Mouse (Mus musculus) liver, postnatal 0 days (tissue): Measurements from ENCODE around the gene Tax1bp3. TPM values are rescaled to one million over a fixed set of nuclear protein-coding genes. Genes with fewer than 3 reads are reported as not detected.

Source experiments
- ATAC-seq: fragments of 200-750 bp; cut with Nextera tagmentation; 2 replicates; pipeline ENCODE4 v1.8.0; 2017; ENCODE audit warnings: mild to moderate bottlenecking, moderate library complexity
- DNase-seq: peaks from one replicate; pipeline ENCODE4 v3.0.0-alpha.2; 2016
- H3K27ac ChIP-seq: fragments of 300-500 bp; sonication (generic); 2 replicates; pipeline ENCODE4 v1.5.1; 2014; ENCODE audit warnings: antibody characterized with exemption, moderate library complexity, mild to moderate bottlenecking, low read depth
- H3K27me3 ChIP-seq: fragments of 300-500 bp; sonication (generic); 2 replicates; pipeline ENCODE4 v1.6.1; 2014; ENCODE audit warnings: low read length, control low read depth, mixed read lengths; ENCODE audit not compliant: insufficient read depth
- H3K36me3 ChIP-seq: fragments of 300-500 bp; sonication (generic); replicated peaks from 2 replicates; pipeline ENCODE4 v1.6.1; 2014; ENCODE audit warnings: mild to moderate bottlenecking, control low read depth, low read length, moderate library complexity, mixed read lengths; ENCODE audit not compliant: insufficient read depth
- H3K4me1 ChIP-seq: fragments of 300-500 bp; sonication (generic); 2 replicates; pipeline ENCODE4 v1.6.1; 2014; ENCODE audit warnings: antibody characterized with exemption, mild to moderate bottlenecking, control low read depth; ENCODE audit not compliant: insufficient read depth
- H3K4me2 ChIP-seq: fragments of 300-500 bp; sonication (generic); 2 replicates; pipeline ENCODE4 v1.6.1; 2014; ENCODE audit warnings: low read depth, mild to moderate bottlenecking, low read length, moderate library complexity, mixed read lengths
- H3K4me3 ChIP-seq: fragments of 300-500 bp; sonication (generic); 2 replicates; pipeline ENCODE4 v1.5.1; 2014; ENCODE audit warnings: low read depth, low read length
- H3K9ac ChIP-seq: fragments of 300-500 bp; sonication (generic); replicated peaks from 2 replicates; pipeline ENCODE4 v1.6.1; 2014; ENCODE audit warnings: mild to moderate bottlenecking, moderate library complexity
- H3K9me3 ChIP-seq: fragments of 300-500 bp; sonication (generic); 2 replicates; pipeline ENCODE4 v1.6.1; 2016; ENCODE audit warnings: mild to moderate bottlenecking, control low read depth, low read length, mixed read lengths
- CTCF ChIP-seq: sonication (generic); IDR thresholded peaks from 2 replicates; pipeline ENCODE4 v1.5.1; 2016; ENCODE audit warnings: antibody characterized with exemption, low read depth
- EP300 ChIP-seq: IDR thresholded peaks from 2 replicates; pipeline ENCODE4 v1.6.1; 2016; ENCODE audit warnings: antibody characterized with exemption, low read depth, mild to moderate bottlenecking
- WGBS: fragments of 180-500 bp; shearing (Covaris S2); extraction: QIAGEN DNeasy Blood & Tissue Kit; methylation state at CpG from one replicate; pipeline ENCODE4 v1.1.7; 2014; ENCODE audit not compliant: insufficient replicate concordance; 5-methylcytosine and 5-hydroxymethylcytosine counted together
- polyA plus RNA-seq: library from polyadenylated mRNA; unstranded; fragments of >200 nt; fragmentation: Nextera tagmentation; extraction: Ambion mirVana; gene quantifications from 2 replicates; pipeline ENCODE4 v1.2.1, GENCODE M21; 2015

The Tax1bp3 gene
- 32.7 and 35.6 TPM in 2 replicates for polyA plus RNA-seq

- Histone ChIP-seq H3K9ac (peak within 1 kb of the TSS; percentile 99), H3K9me3 (no peaks in the 10 kb centered on the region), H3K4me3 (peak within 1 kb of the TSS; percentile 97), H3K27me3 (no peaks in the 10 kb centered on the region), H3K36me3 (peaks cover 8% of the 10 kb centered on the region; the same call in 1 of the 2 replicates), H3K27ac (peak within 1 kb of the TSS; percentile 94), H3K4me2 (peak within 1 kb of the TSS; percentile 99), H3K4me1 (peaks cover 31% of the 10 kb centered on the region)
- peak; percentile 97 for DNase-seq
- TF ChIP-seq EP300: 0 out of 2 replicates have a peak, but pooled peaks have one; percentile 19
- 0 out of 2 replicates have a peak, but pooled peaks have one; percentile 1 for TF ChIP-seq CTCF
- ATAC-seq: peak; percentile 93
- 0% methylated on average over 74 of the region's 81 CpGs for WGBS
Observed at GRCm38 (mm10) chr11:73176608-73177508, at the start of gene Tax1bp3, which contains the start of gene Emc6. TSS of gene Tax1bp3 (plus strand) at chr11:73177083. TSS of gene Emc6 (minus strand) at chr11:73177037.

GRCm38 (mm10) chr11:73131020-73131419 is 45.9 kb upstream of the Tax1bp3 start:
- H3K9me3 ChIP-seq: no peaks in the 10 kb centered on the region
- H3K27ac ChIP-seq: no peak overlapping the region
- no peaks in the 10 kb centered on the region for H3K27me3 ChIP-seq
- H3K4me1 ChIP-seq: peaks cover 15% of the 10 kb centered on the region
- H3K4me3 ChIP-seq: no peak overlapping the region
- DNase-seq: no peak
- ATAC-seq: peak; percentile 35; the same call in 1 of the 2 replicates
- H3K4me2 ChIP-seq: no peak overlapping the region
- peaks cover 13% of the 10 kb centered on the region; the same call in 1 of the 2 replicates for H3K36me3 ChIP-seq
- H3K9ac ChIP-seq: no peak overlapping the region
- WGBS: 41% methylated on average over 7 of the region's 7 CpGs
- TF ChIP-seq EP300 (no peak), CTCF (peak; percentile 68)

GRCm38 (mm10) chr11:73132999-73133398 is 43.9 kb upstream of the Tax1bp3 start:
- Histone ChIP-seq H3K27ac (no peak overlapping the region), H3K36me3 (peaks cover 13% of the 10 kb centered on the region; the same call in 1 of the 2 replicates), H3K4me2 (no peak overlapping the region), H3K9ac (no peak overlapping the region), H3K9me3 (no peaks in the 10 kb centered on the region), H3K27me3 (no peaks in the 10 kb centered on the region), H3K4me1 (peaks cover 28% of the 10 kb centered on the region), H3K4me3 (no peak overlapping the region)
- no peak for DNase-seq
- WGBS: 56% methylated on average over 6 of the region's 6 CpGs
- TF ChIP-seq EP300 (no peak), CTCF (no peak)
- no peak for ATAC-seq

GRCm38 (mm10) chr11:73134222-73134621 is 42.7 kb upstream of the Tax1bp3 start:
- Histone ChIP-seq H3K4me1 (peaks cover 34% of the 10 kb centered on the region), H3K4me3 (0 out of 2 replicates have a peak overlapping the region, but pooled peaks have one; percentile 98), H3K4me2 (peak overlapping the region; percentile 87), H3K27me3 (no peaks in the 10 kb centered on the region), H3K27ac (no peak overlapping the region), H3K36me3 (peaks cover 13% of the 10 kb centered on the region; the same call in 1 of the 2 replicates), H3K9me3 (no peaks in the 10 kb centered on the region), H3K9ac (peak overlapping the region; percentile 96; the same call in 1 of the 2 replicates)
- 80% methylated on average over 5 of the region's 5 CpGs for WGBS
- no peak for DNase-seq
- TF ChIP-seq CTCF (no peak), EP300 (no peak)
- ATAC-seq: no peak

- TF ChIP-seq EP300 (no peak), CTCF (no peak)
- H3K9me3 ChIP-seq: no peaks in the 10 kb centered on the region
- no peak overlapping the region for H3K27ac ChIP-seq
- peak overlapping the region; percentile 87 for H3K4me2 ChIP-seq
- ATAC-seq: no peak
- no peaks in the 10 kb centered on the region for H3K27me3 ChIP-seq
- peaks cover 34% of the 10 kb centered on the region for H3K4me1 ChIP-seq
- H3K9ac ChIP-seq: peak overlapping the region; percentile 96
- WGBS: 42% methylated on average over 6 of the region's 6 CpGs
- no peak for DNase-seq
- peak overlapping the region; percentile 98 for H3K4me3 ChIP-seq
- H3K36me3 ChIP-seq: peaks cover 13% of the 10 kb centered on the region; the same call in 1 of the 2 replicates
Observed at GRCm38 (mm10) chr11:73136587-73136986, 40.3 kb upstream of the Tax1bp3 start.

GRCm38 (mm10) chr11:73137116-73137515 is 39.8 kb upstream of the Tax1bp3 start:
- H3K27me3 ChIP-seq: no peaks in the 10 kb centered on the region
- DNase-seq (peak; percentile 24), ATAC-seq (0 out of 2 replicates have a peak, but pooled peaks have one; percentile 3)
- 11% methylated on average over 11 of the region's 11 CpGs for WGBS
- peak overlapping the region; percentile 87 for H3K4me2 ChIP-seq
- H3K36me3 ChIP-seq: peaks cover 13% of the 10 kb centered on the region; the same call in 1 of the 2 replicates
- H3K4me1 ChIP-seq: peaks cover 34% of the 10 kb centered on the region
- 0 out of 2 replicates have a peak overlapping the region, but pooled peaks have one; percentile 58 for H3K27ac ChIP-seq
- peak overlapping the region; percentile 98 for H3K4me3 ChIP-seq
- peak overlapping the region; percentile 96 for H3K9ac ChIP-seq
- TF ChIP-seq EP300 (no peak), CTCF (no peak)
- no peaks in the 10 kb centered on the region for H3K9me3 ChIP-seq
